ENCODE assay signal across 8 mouse cellular contexts in genomic region chr17:46678416-46678815, GRCm38 (mm10). TPM values are rescaled to one million over a fixed set of nuclear protein-coding genes. Genes with fewer than 3 reads are reported as not detected.
DNase-seq lines count a peak whose midpoint lies in the region; ATAC-seq and TF ChIP-seq lines count a peak whose summit lies in the region.

TSS of gene Mea1 (plus strand) at chr17:46678793.

- no peak for TF ChIP-seq POLR2A in ES-Bruce4 (IDR thresholded peaks at IDR 0.05; ENCODE audit: insufficient read depth, low read length)
- no peak for TF ChIP-seq POLR2A in limb, embryonic 14.5 days (IDR thresholded peaks at IDR 0.05; ENCODE audit: borderline replicate concordance, extremely low read depth, insufficient read depth, insufficient read length)

- no peak for DNase-seq in adrenal gland, postnatal 14 days
- peak; percentile 79 for DNase-seq in gastrocnemius, postnatal 25 days
- DNase-seq in hindbrain, postnatal 0 days (ENCODE audit: low spot score), result no peak
- no peak for DNase-seq in limb, embryonic 14.5 days (ENCODE audit: low spot score)
- no peak for DNase-seq in ovary, postnatal 14 days (ENCODE audit: low spot score)
- DNase-seq in urinary bladder, postnatal 4 days (ENCODE audit: low spot score in 2 of 2), result no peak

- peaks cover 1% of the 10 kb centered on the region for H3K4me1 ChIP-seq in ES-Bruce4 (ENCODE audit: control insufficient read depth, insufficient read depth, low read length)
- H3K4me1 ChIP-seq in hindbrain, postnatal 0 days (ENCODE audit: insufficient read depth, low read length), result peaks cover 11% of the 10 kb centered on the region; the same call in 1 of the 2 replicates
- peaks cover 23% of the 10 kb centered on the region for H3K4me1 ChIP-seq in limb, embryonic 14.5 days (ENCODE audit: control insufficient read depth, insufficient read depth, low read length)
- H3K4me1 ChIP-seq in midbrain, embryonic 16.5 days (ENCODE audit: control insufficient read depth, insufficient read depth, low read length), result peaks cover 35% of the 10 kb centered on the region

- WGBS in hindbrain, postnatal 0 days, result 91% methylated on average over 8 of the region's 9 CpGs
- 100% methylated on average over 7 of the region's 9 CpGs for WGBS in limb, embryonic 14.5 days
- WGBS in midbrain, embryonic 16.5 days, result 88% methylated on average over 8 of the region's 9 CpGs

- H3K36me3 ChIP-seq in ES-Bruce4 (ENCODE audit: control insufficient read depth, insufficient read depth, low read length, poor library complexity, severe bottlenecking), result peaks cover 19% of the 10 kb centered on the region
- peaks cover 32% of the 10 kb centered on the region for H3K36me3 ChIP-seq in hindbrain, postnatal 0 days (ENCODE audit: insufficient read depth, low read length)
- H3K36me3 ChIP-seq in limb, embryonic 14.5 days (ENCODE audit: control insufficient read depth, insufficient read depth, low read length), result peaks cover 46% of the 10 kb centered on the region
- peaks cover 26% of the 10 kb centered on the region for H3K36me3 ChIP-seq in midbrain, embryonic 16.5 days (ENCODE audit: control insufficient read depth, insufficient read depth, low read length)

- H3K9ac ChIP-seq in ES-Bruce4 (ENCODE audit: low read depth, poor library complexity, severe bottlenecking), result peak within 1 kb of the TSS; percentile 93; the same call in 1 of the 2 replicates
- peak within 1 kb of the TSS; percentile 75 for H3K9ac ChIP-seq in hindbrain, postnatal 0 days (replicated peaks; ENCODE audit: low read length)
- peak within 1 kb of the TSS; percentile 73 for H3K9ac ChIP-seq in limb, embryonic 14.5 days (ENCODE audit: low read depth, low read length, severe bottlenecking)
- H3K9ac ChIP-seq in midbrain, embryonic 16.5 days (ENCODE audit: low read depth, low read length), result peak within 1 kb of the TSS; percentile 82

- TF ChIP-seq CTCF in ES-Bruce4 (IDR thresholded peaks at IDR 0.05; ENCODE audit: low read depth, low read length), result no peak
- no peak for TF ChIP-seq CTCF in hindbrain, postnatal 0 days (IDR thresholded peaks at IDR 0.05; ENCODE audit: low read depth)

- H3K9me3 ChIP-seq in ES-Bruce4 (replicated peaks; ENCODE audit: control insufficient read depth, insufficient read depth, low read length, poor library complexity, severe bottlenecking), result no peaks in the 10 kb centered on the region
- no peaks in the 10 kb centered on the region for H3K9me3 ChIP-seq in hindbrain, postnatal 0 days (ENCODE audit: low read length)
- no peaks in the 10 kb centered on the region for H3K9me3 ChIP-seq in limb, embryonic 14.5 days (ENCODE audit: control insufficient read depth, low read length)
- H3K9me3 ChIP-seq in midbrain, embryonic 16.5 days (replicated peaks; ENCODE audit: control insufficient read depth, low read length, poor library complexity, severe bottlenecking), result no peaks in the 10 kb centered on the region

- H3K4me3 ChIP-seq in ES-Bruce4 (ENCODE audit: low read depth, low read length), result peak within 1 kb of the TSS; percentile 91; the same call in 1 of the 2 replicates
- H3K4me3 ChIP-seq in hindbrain, postnatal 0 days (ENCODE audit: low read length), result peak within 1 kb of the TSS; percentile 82
- peak within 1 kb of the TSS; percentile 87 for H3K4me3 ChIP-seq in limb, embryonic 14.5 days (replicated peaks; ENCODE audit: low read length)
- H3K4me3 ChIP-seq in midbrain, embryonic 16.5 days (ENCODE audit: low read depth, low read length), result peak within 1 kb of the TSS; percentile 75

- TF ChIP-seq EP300 in ES-Bruce4 (IDR thresholded peaks at IDR 0.05; ENCODE audit: insufficient read depth, low read depth, low read length), result no peak

- H3K4me2 ChIP-seq in hindbrain, postnatal 0 days (ENCODE audit: low read depth, low read length), result peak within 1 kb of the TSS; percentile 66
- H3K4me2 ChIP-seq in limb, embryonic 14.5 days (replicated peaks; ENCODE audit: low read depth, low read length, severe bottlenecking), result peak within 1 kb of the TSS; percentile 63
- peak within 1 kb of the TSS; percentile 77 for H3K4me2 ChIP-seq in midbrain, embryonic 16.5 days (ENCODE audit: low read length)

- H3K27ac ChIP-seq in ES-Bruce4 (ENCODE audit: insufficient read depth, low read length), result no peak within 1 kb of the TSS
- H3K27ac ChIP-seq in hindbrain, postnatal 0 days, result 0 out of 2 replicates have a peak within 1 kb of the TSS, but pooled peaks have one; percentile 41
- H3K27ac ChIP-seq in limb, embryonic 14.5 days (replicated peaks; ENCODE audit: low read depth, low read length), result no peak within 1 kb of the TSS
- no peak within 1 kb of the TSS for H3K27ac ChIP-seq in midbrain, embryonic 16.5 days (ENCODE audit: low read length)

- ATAC-seq in hindbrain, postnatal 0 days, result no peak
- ATAC-seq in limb, embryonic 14.5 days (ENCODE audit: low FRiP score, low read depth), result no peak
- no peak for ATAC-seq in midbrain, embryonic 16.5 days

- no peaks in the 10 kb centered on the region for H3K27me3 ChIP-seq in ES-Bruce4 (ENCODE audit: control insufficient read depth, insufficient read depth, low read length, poor library complexity, severe bottlenecking)
- no peaks in the 10 kb centered on the region for H3K27me3 ChIP-seq in hindbrain, postnatal 0 days (ENCODE audit: insufficient read depth, low read length)
- no peaks in the 10 kb centered on the region for H3K27me3 ChIP-seq in limb, embryonic 14.5 days (ENCODE audit: control insufficient read depth, insufficient read depth, low read length)
- no peaks in the 10 kb centered on the region for H3K27me3 ChIP-seq in midbrain, embryonic 16.5 days (ENCODE audit: control insufficient read depth, insufficient read depth, low read depth, low read length)

RNA-seq across cellular contexts. Expression of gene Mea1, which starts in this region (rescaled TPM):
- 142 and 147 TPM in 2 replicates for polyA plus RNA-seq in ES-Bruce4 (2011; ENCODE audit: insufficient read depth, insufficient read length, low read depth, missing spikeins)
- 80.5 and 90.2 TPM in 2 replicates for total RNA-seq in adrenal gland, postnatal 14 days (2021)
- 10 to 100 TPM; 45.3 to 54.7 TPM for total RNA-seq in gastrocnemius, postnatal 25 days (2021)
- total RNA-seq in hindbrain, postnatal 0 days (2014; rRNA removed), result 135 and 146 TPM in 2 replicates
- 312 and 325 TPM in 2 replicates for polyA plus RNA-seq in hindbrain, postnatal 0 days (2015; fragmentation: Nextera tagmentation; extraction: Ambion mirVana)
- 75.2 and 97.9 TPM in 2 replicates for polyA plus RNA-seq in limb, embryonic 14.5 days (2012; rRNA removed)
- 155 and 156 TPM in 2 replicates for polyA plus RNA-seq in limb, embryonic 14.5 days (2014; fragmentation: Nextera tagmentation; extraction: Ambion mirVana)
- 285 and 318 TPM in 2 replicates for polyA plus RNA-seq in midbrain, embryonic 16.5 days (2015; fragmentation: Nextera tagmentation; extraction: Ambion mirVana)
